Mouse (Mus musculus) cortical plate, adult 2 months (tissue): ENCODE results near the gene Map3k14.

Source experiments
- CTCF ChIP-seq: fragments of 200-500 bp; IDR thresholded peaks from 2 replicates; pipeline ENCODE4 v1.5.1; 2011; ENCODE audit warnings: mild to moderate bottlenecking, control low read depth, low read length; ENCODE audit not compliant: insufficient read depth; ENCODE audit errors: extremely low read depth
- POLR2A ChIP-seq: fragments of 200-500 bp; IDR thresholded peaks from 2 replicates; pipeline ENCODE4 v1.6.1; 2011; ENCODE audit warnings: mild to moderate bottlenecking, low read length, control low read depth; ENCODE audit not compliant: insufficient read depth; ENCODE audit errors: extremely low read depth

DNA sequence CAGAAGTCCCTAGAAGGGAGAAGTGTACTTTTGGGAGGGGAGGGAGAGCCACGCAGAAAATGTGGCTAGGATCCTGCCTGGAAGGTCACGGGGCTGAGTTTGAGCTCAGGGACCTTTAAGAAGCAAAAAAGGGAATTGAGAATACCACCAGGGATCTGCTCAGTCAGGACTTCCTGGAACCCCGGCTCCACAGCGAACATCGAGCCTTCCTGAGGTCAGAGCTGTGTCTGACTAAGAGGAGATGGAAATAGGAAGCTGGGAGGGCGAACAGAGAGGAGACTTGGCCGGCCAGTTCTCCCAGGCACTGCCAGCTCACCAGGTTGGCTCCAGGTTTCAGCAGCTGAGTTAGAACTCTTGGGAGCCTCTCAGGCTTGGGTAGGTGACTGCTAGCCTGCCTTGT, 14.5 kb upstream of the Map3k14 start:
- TF ChIP-seq POLR2A (no peak), CTCF (no peak)
